Mouse (Mus musculus): ENCODE measurements around the gene Adam21.
A peak's percentile ranks its signal among the peaks of the same experiment; 100 is the strongest.

DNA sequence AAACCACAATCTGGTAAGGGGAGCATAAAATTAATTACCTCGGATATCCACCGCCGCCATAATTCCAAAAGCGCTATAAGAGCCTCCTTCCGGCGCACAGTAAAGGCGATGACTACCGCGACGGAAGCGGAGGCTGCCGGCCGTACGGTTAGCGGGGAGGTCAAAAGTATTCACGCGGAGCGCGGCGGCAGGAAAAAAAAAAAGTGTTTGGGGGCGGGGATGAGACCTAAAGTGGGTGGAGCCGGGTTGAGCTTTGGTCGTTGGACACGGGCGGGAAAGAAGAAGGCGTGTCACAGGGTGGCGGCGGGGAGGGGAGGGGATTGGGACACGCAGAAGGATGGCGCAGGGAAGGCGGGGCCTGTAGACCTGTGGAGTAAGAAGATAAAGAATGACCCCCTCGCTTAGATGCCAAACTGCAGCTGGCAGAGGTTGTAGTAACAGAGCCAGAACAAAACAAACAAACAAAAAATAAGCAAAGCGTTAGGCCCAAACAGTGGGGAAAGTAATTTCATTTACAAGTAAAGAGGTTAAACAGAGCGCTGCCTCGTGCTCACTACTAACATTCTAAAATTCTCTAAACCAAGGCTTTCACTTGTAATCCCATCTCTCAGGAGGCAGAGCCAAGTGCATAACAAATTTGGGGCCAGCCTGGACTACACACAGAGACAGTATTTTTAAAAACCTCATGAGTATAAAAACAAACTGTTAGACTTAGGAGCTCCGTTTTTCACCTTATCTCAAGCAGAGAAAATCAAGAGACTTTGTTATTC is 26.8 kb upstream of the Adam21 start, which contains the start of gene Med6:
- no peak for TF ChIP-seq CTCF (IDR thresholded peaks at IDR 0.05; ENCODE audit: borderline replicate concordance, extremely low read depth, insufficient read depth, insufficient read length)
- TF ChIP-seq POLR2A (IDR thresholded peaks at IDR 0.05; ENCODE audit: borderline replicate concordance, extremely low read depth, insufficient read depth, insufficient read length, poor library complexity, severe bottlenecking): peak; percentile 29; the same call in 1 of the 2 replicates
